Mouse (Mus musculus) CD4-positive, CD25-positive, alpha-beta regulatory T cell, adult 9 weeks (primary cell): ENCODE results near the gene Trarg1. TPM values are rescaled to one million over a fixed set of nuclear protein-coding genes. Genes with fewer than 3 reads are reported as not detected.

ENCODE experiments used
- polyA plus RNA-seq: library from polyadenylated mRNA; unstranded; fragments of 100-300 nt; shearing (Covaris generic); gene quantifications from one replicate; pipeline ENCODE4 v1.2.1, GENCODE M21; 2017

The Trarg1 gene
- polyA plus RNA-seq, result not detected

GRCm38 (mm10) chr11:76679508-76679907, at the start of gene Trarg1:
Trarg1 (plus strand) TSS chr11:76679808.

GRCm38 (mm10) chr11:76671871-76672475, 7.6 kb upstream of the Trarg1 start, which contains the start of gene Bhlha9:
Bhlha9 (plus strand) TSS chr11:76672470.

Other genes starting within 250 kb of the Trarg1 start
- gene Abr, start 57.5 kb upstream of the Trarg1 start, polyA plus RNA-seq, result 24.9 TPM
- not detected for gene Bhlha9, start 7.3 kb upstream of the Trarg1 start, polyA plus RNA-seq
- 82.0 TPM for gene Gosr1, start 83.8 kb downstream of the Trarg1 start, polyA plus RNA-seq
- 1.7 TPM for gene Cpd, start 167.2 kb downstream of the Trarg1 start, polyA plus RNA-seq
- 0.89 TPM for gene Tmigd1, start 222.4 kb downstream of the Trarg1 start, polyA plus RNA-seq
- gene Blmh, start 245.0 kb downstream of the Trarg1 start, polyA plus RNA-seq, result 91.7 TPM